Mouse (Mus musculus) brain, adult 2 months (tissue): ENCODE data around the gene Xcl1.
A peak's percentile ranks its signal among the peaks of the same experiment; 100 is the strongest.

Source experiments
- DNase-seq: peaks from one replicate; pipeline ENCODE4 v3.0.0; 2011; ENCODE audit warnings: low read depth, low spot score

Xcl1 gene

GRCm38 (mm10) chr1:164905047-164905446 is 30.3 kb downstream of the Xcl1 start:
- DNase-seq, result peak; percentile 83

- peak; percentile 48 for DNase-seq
These were observed 34.6 kb downstream of the Xcl1 start for GRCm38 (mm10) chr1:164900696-164901095.

GRCm38 (mm10) chr1:164900226-164900625 is 35.1 kb downstream of the Xcl1 start:
- DNase-seq, result no peak

- peak; percentile 43 for DNase-seq
These were observed 35.8 kb downstream of the Xcl1 start for GRCm38 (mm10) chr1:164899506-164899905.

GRCm38 (mm10) chr1:164898846-164899351 is 36.4 kb downstream of the Xcl1 start:
- DNase-seq, result peak; percentile 97

GRCm38 (mm10) chr1:164897163-164897817 is 38.0 kb downstream of the Xcl1 start:
- DNase-seq, result peak; percentile 24

- DNase-seq, result peak; percentile 81
These were observed 38.8 kb downstream of the Xcl1 start for GRCm38 (mm10) chr1:164896211-164897145.

- no peak for DNase-seq
These were observed 39.5 kb downstream of the Xcl1 start for GRCm38 (mm10) chr1:164895806-164896205.

- DNase-seq, result no peak
These were observed 45.0 kb downstream of the Xcl1 start for GRCm38 (mm10) chr1:164890366-164890765.

- DNase-seq, result no peak
These were observed 46.8 kb downstream of the Xcl1 start for GRCm38 (mm10) chr1:164888563-164888962.

- DNase-seq, result peak; percentile 74
These were observed 47.6 kb downstream of the Xcl1 start for GRCm38 (mm10) chr1:164887775-164888174.

- no peak for DNase-seq
These were observed 53.4 kb downstream of the Xcl1 start for GRCm38 (mm10) chr1:164881891-164882290.
